Mouse (Mus musculus): ENCODE measurements around the gene Coro2a.

- TF ChIP-seq CTCF (IDR thresholded peaks at IDR 0.05; ENCODE audit: extremely low read depth, insufficient read depth, low read length), result no peak
- no peak for TF ChIP-seq POLR2A (IDR thresholded peaks at IDR 0.05; ENCODE audit: extremely low read depth, insufficient read depth, low read length)
Measured at GRCm38 (mm10) chr4:46554295-46555069, 47.5 kb downstream of the Coro2a start.

All from cortical plate, adult 2 months (tissue).